Mouse (Mus musculus) embryonic fibroblast, embryonic 13.5 days (primary cell): ENCODE results near the gene Sumo3. TPM values are rescaled to one million over a fixed set of nuclear protein-coding genes. Genes with fewer than 3 reads are reported as not detected.

Experiments used
- H3K27ac ChIP-seq: 2 replicates; pipeline ENCODE4 v1.5.1; 2012; ENCODE audit warnings: low read length, control low read depth, inconsistent platforms; ENCODE audit not compliant: insufficient read depth
- H3K4me1 ChIP-seq: 2 replicates; pipeline ENCODE4 v1.6.1; 2011; ENCODE audit warnings: low read length; ENCODE audit not compliant: control insufficient read depth, insufficient read depth
- H3K4me3 ChIP-seq: 2 replicates; pipeline ENCODE4 v1.5.1; 2011; ENCODE audit warnings: mild to moderate bottlenecking, control low read depth, low read length; ENCODE audit not compliant: insufficient read depth
- CTCF ChIP-seq: IDR thresholded peaks from 2 replicates; pipeline ENCODE4 v1.5.1; 2011; ENCODE audit warnings: mild to moderate bottlenecking, control low read depth, low read length, moderate library complexity, borderline replicate concordance; ENCODE audit not compliant: insufficient read depth
- POLR2A ChIP-seq: IDR thresholded peaks from 2 replicates; pipeline ENCODE4 v1.6.1; 2011; ENCODE audit warnings: low read depth, mild to moderate bottlenecking, control low read depth, low read length, moderate library complexity
- polyA plus RNA-seq: library from polyadenylated mRNA; stranded (reverse); fragments of >200 nt; gene quantifications from 2 replicates; pipeline ENCODE4 v1.2.4, GENCODE M21; 2011; ENCODE audit warnings: low read depth; ENCODE audit not compliant: missing spikeins, insufficient read length

Sumo3 gene
- polyA plus RNA-seq, 1 experiment, result 167 TPM

DNA sequence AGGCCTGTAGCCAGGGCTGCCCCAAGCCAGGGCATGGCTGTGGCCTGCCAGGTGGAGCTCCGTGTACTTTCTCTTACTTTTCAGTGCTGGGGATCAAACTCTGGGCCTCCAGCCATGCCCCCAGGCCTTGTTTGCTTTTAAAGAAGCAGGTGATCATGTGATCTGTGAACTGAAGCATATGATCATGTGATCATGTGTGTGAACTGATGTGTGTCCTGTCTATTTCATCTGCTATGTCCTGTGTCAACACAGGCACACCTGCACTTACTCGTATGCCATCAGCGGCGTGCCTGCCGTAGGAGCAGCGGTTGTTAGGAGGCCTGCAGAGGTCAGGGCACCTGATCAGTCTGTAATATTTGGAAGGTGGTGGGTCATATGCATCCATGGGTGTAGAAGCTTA, 28.1 kb downstream of the Sumo3 start:
- Histone ChIP-seq H3K27ac (no peak overlapping the region), H3K4me1 (0 out of 2 replicates have a peak, but pooled peaks cover 2% of the 10 kb centered on the region), H3K4me3 (no peak overlapping the region)
- no peak for TF ChIP-seq CTCF
- no peak for TF ChIP-seq POLR2A

DNA sequence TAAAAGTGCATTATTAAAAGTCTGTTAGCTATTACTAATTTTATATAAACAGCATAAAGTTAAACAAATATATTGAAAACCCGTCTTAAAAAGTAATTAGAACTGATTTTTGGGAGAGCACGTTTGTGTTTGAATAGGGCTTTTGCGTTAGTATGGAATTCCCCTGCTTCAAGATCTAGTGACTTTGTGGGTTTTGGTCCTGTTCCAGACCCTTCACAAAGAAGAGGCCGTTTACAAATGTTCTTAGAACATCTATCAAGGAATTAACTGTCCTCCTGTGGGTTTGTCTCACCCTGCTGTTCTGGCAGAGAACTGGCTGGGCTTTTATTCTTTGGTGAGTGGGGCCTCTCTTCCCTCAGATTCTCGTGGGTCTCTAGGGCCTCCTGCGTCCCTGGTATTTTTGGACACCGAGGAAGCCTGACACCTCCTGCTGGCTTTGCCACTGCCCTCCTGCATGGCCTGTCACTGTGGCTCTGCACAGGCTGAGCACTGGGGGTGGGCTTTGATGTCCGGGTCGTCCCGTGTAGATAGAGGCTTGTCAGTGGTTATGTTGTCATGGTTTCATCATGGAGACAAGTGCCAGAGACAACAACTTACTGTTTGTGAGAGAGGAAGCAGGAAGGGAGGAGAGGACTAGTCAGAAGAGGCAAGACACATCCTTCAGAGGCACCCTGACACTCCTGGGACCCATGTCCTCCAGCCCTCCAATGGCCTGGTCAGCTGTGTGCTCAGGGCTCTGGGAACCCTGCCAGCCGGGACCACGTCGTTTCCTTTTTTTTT, 28.7 kb downstream of the Sumo3 start:
- Histone ChIP-seq H3K4me3 (no peak overlapping the region), H3K27ac (no peak overlapping the region), H3K4me1 (0 out of 2 replicates have a peak, but pooled peaks cover 2% of the 10 kb centered on the region)
- TF ChIP-seq CTCF (no peak), POLR2A (no peak)

DNA sequence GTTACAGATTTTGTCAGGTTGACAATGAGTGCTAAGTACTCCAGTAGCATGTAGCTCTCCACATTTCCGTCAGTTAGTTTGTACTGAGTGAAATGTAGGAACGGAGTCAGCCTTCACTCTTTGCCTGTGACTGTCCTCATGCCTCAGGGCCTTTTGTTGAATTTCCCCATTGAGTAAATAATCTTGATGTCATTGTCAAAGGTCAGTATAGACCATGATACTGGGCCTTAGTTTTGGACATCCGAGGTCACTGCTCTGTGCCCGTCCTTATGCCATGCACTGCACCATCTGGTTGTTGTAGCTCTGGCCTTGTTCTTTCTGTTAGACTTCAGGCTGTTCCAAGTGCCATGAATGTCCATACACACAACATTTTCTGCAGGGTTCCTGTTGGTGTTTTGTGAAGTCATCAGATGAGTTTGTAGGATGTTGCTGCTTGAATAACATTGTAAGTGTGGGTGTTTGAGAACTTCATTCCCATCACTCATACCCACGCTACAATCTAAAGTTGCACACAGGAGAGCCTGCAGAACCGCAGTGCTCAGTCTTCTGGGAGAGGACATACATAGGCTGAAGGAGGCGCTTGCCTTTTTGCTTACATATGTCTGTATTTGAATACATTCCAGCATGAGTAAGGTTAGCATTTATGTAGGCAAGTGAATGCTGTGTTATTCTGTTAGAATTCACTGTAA, 30.5 kb downstream of the Sumo3 start:
- Histone ChIP-seq H3K4me3 (no peak overlapping the region), H3K4me1 (0 out of 2 replicates have a peak, but pooled peaks cover 2% of the 10 kb centered on the region), H3K27ac (no peak overlapping the region)
- TF ChIP-seq CTCF (no peak), POLR2A (no peak)

DNA sequence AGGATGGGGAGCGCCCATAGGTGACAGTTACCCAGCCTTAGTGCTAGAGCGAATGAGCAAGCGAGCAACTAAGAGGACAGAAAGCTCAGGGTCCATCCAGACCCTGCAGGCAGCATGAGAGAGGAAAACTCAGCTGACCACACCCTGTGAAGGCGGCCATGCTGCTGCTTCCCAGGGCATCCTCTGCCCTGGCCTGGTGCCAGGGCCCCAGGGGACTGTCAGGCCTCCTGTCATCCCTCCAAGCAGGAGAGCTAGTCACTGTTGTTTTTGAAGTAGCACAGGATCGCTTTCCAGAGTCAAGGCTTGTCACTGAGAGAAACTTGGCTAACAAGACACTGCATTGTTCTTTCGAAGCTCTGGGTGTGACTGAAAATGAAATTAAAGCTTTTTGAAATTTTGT, 33.1 kb downstream of the Sumo3 start:
- no peak overlapping the region for H3K27ac ChIP-seq
- TF ChIP-seq CTCF (no peak), POLR2A (no peak)
- H3K4me1 ChIP-seq, result 0 out of 2 replicates have a peak, but pooled peaks cover 2% of the 10 kb centered on the region
- no peak overlapping the region for H3K4me3 ChIP-seq

DNA sequence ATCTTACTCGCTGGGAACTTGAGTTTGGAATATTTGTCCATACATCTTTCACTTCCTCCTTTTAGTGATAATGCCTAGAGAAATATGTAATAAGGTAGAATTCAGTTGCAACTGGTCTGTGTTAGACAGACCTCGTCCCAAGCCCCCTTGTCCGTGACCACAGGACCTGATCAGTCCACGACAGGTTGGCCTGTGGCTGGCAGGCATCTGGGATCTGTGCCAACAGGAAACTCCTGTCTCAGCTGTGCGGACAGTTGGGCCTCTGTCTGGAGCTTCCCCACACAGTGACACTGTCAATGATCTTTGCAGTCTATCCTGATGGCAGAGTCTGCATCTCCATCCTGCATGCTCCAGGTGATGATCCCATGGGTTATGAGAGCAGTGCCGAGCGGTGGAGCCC, 37.3 kb downstream of the Sumo3 start:
- Histone ChIP-seq H3K4me3 (no peak overlapping the region), H3K4me1 (no peaks in the 10 kb centered on the region), H3K27ac (no peak overlapping the region)
- no peak for TF ChIP-seq CTCF
- no peak for TF ChIP-seq POLR2A

DNA sequence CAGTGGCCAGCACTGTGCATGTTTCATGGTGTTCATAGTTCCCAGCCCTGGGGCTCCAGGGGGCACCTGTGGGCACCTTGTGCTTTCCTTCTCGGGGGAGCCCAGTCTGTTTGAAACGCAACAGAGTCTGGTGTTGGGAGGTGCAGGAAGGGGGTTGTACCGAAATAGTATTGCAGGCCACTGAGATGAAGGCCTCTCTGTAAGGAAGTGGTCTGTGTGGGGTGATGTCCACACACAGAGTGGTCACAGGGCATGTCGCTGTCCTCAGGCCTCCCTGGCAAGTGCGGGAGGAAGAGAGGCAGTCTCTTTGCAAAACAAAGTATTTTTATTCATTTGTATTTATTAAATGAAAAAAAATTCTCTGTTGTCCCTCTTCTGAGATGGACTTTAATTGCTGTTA, 39.7 kb downstream of the Sumo3 start:
- Histone ChIP-seq H3K27ac (no peak overlapping the region), H3K4me1 (no peaks in the 10 kb centered on the region), H3K4me3 (no peak overlapping the region)
- TF ChIP-seq POLR2A, result no peak
- TF ChIP-seq CTCF, result no peak

DNA sequence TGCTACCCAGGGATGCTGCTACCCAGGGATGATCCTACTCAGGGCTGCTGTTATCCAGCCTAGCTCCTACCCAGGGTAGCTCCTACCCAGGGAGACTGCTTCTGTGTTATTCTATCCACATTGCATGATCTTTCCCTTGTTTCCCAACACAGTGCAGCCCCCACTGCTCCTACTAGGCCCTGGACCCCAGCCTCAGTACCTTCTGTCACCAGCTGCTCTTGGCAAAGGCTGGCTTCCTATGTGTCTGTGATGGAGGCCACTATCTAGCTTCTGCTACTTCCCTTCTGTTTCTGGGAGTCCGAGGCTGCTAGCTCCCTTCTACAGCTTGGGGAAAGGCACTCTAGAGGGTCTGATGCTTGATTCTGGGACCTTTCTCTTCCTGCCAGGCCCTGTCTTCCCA, 41.6 kb downstream of the Sumo3 start:
- Histone ChIP-seq H3K27ac (no peak overlapping the region), H3K4me1 (no peaks in the 10 kb centered on the region), H3K4me3 (no peak overlapping the region)
- no peak for TF ChIP-seq CTCF
- no peak for TF ChIP-seq POLR2A

DNA sequence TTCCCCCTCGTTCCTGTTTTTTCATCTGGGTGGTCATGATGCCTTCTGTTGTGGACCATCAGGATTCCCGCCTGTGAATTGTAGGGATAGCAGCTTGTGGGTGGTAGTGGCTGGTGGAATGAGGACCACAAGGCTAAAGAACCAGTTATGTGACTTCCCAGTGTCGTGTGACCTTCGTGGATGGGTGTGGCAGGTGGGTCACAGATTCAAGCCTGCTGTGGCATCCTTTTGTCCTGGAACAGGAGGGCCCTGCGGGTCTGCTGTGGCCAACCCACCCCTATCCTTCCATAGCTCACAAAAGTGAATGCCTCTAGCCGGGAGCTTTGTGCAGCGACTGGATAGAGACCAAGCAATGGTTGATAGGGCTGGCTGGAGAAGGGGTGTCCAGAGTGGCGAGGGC, 42.0 kb downstream of the Sumo3 start:
- H3K27ac ChIP-seq, result no peak overlapping the region
- no peak overlapping the region for H3K4me3 ChIP-seq
- TF ChIP-seq POLR2A (no peak), CTCF (no peak)
- no peaks in the 10 kb centered on the region for H3K4me1 ChIP-seq

DNA sequence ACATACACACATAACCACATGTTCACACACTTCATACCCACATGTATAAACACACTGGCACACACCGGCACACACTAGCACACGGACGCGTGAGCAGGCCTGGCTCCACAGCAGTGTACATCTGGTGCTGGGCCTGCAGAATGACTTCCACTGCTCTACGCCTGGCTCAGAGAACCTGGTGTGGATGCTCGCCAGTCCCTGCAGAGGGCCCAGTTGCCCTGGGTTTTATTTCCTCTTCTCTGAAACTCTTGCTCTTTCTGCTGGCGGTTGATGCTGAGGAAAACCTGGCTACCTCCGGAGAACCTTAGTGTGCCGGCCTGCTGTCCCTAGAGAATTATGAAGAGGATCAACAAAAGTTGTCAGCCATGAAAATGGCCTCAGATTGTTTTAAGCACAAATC, 46.1 kb downstream of the Sumo3 start:
- Histone ChIP-seq H3K4me1 (no peaks in the 10 kb centered on the region), H3K27ac (no peak overlapping the region), H3K4me3 (no peak overlapping the region)
- TF ChIP-seq POLR2A (no peak), CTCF (no peak)
